Mouse (Mus musculus) intestine, embryonic 16.5 days (tissue): ENCODE data around the gene Arhgap35. TPM values are rescaled to one million over a fixed set of nuclear protein-coding genes. Genes with fewer than 3 reads are reported as not detected.
A peak's percentile ranks its signal among the peaks of the same experiment; 100 is the strongest.

Experiments used
- ATAC-seq: fragments of 200-750 bp; cut with Nextera tagmentation; 2 replicates; pipeline ENCODE4 v1.8.0; 2017; ENCODE audit warnings: moderate TSS enrichment, moderate library complexity
- H3K27ac ChIP-seq: fragments of 300-500 bp; sonication (generic); 2 replicates; pipeline ENCODE4 v1.5.1; 2014; ENCODE audit warnings: mild to moderate bottlenecking, low read length
- H3K27me3 ChIP-seq: fragments of 300-500 bp; sonication (generic); replicated peaks from 2 replicates; pipeline ENCODE4 v1.6.1; 2014; ENCODE audit warnings: low read length, control low read depth, mixed read lengths; ENCODE audit not compliant: control insufficient read depth, insufficient read depth
- H3K36me3 ChIP-seq: fragments of 300-500 bp; sonication (generic); 2 replicates; pipeline ENCODE4 v1.6.1; 2014; ENCODE audit warnings: low read length, control low read depth; ENCODE audit not compliant: control insufficient read depth, insufficient read depth
- H3K4me1 ChIP-seq: fragments of 300-500 bp; sonication (generic); 2 replicates; pipeline ENCODE4 v1.6.1; 2014; ENCODE audit warnings: low read length, control low read depth, mixed read lengths; ENCODE audit not compliant: control insufficient read depth, insufficient read depth
- H3K4me2 ChIP-seq: fragments of 300-500 bp; sonication (generic); 2 replicates; pipeline ENCODE4 v1.6.1; 2014; ENCODE audit warnings: low read depth, low read length, control low read depth
- H3K4me3 ChIP-seq: fragments of 300-500 bp; sonication (generic); 2 replicates; pipeline ENCODE4 v1.5.1; 2014; ENCODE audit warnings: mild to moderate bottlenecking, low read length
- H3K9ac ChIP-seq: fragments of 300-500 bp; sonication (generic); 2 replicates; pipeline ENCODE4 v1.6.1; 2014; ENCODE audit warnings: low read depth, low read length
- H3K9me3 ChIP-seq: fragments of 300-500 bp; sonication (generic); 2 replicates; pipeline ENCODE4 v1.6.1; 2016; ENCODE audit warnings: low read length, control low read depth; ENCODE audit not compliant: control insufficient read depth
- WGBS: fragments of 180-500 bp; shearing (Covaris S2); extraction: QIAGEN DNeasy Blood & Tissue Kit; methylation state at CpG from one replicate; pipeline ENCODE4 v1.1.7; 2014; 5-methylcytosine and 5-hydroxymethylcytosine counted together
- polyA plus RNA-seq: library from polyadenylated mRNA; unstranded; fragments of >200 nt; fragmentation: Nextera tagmentation; extraction: Ambion mirVana; gene quantifications from 2 replicates; pipeline ENCODE4 v1.2.1, GENCODE M21; 2015

Arhgap35 gene
- polyA plus RNA-seq, 1 experiment from 2014 or later: 7.3 TPM

DNA sequence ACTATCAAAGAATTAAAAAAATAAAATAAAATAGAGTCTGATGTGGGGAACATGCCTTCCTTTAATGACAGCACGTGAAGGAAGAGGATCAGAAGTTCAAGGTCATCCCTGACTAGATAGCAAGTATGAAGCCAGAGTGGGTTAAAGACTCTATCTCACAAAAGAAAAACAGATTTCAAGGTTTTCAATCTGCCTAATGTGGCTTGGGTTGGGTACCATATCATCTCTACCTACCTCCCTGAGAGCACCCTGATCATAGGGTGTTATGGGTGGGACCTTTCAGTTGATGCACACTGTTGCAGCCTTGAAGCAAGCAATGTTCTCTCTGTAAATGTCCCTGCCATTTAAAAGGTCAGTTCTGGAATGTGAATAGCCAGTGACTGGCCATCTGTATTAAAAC, 63.2 kb downstream of the Arhgap35 start:
- Histone ChIP-seq H3K27ac (no peak overlapping the region), H3K4me1 (peaks cover 3% of the 10 kb centered on the region; the same call in 1 of the 2 replicates), H3K4me3 (no peak overlapping the region), H3K9me3 (no peaks in the 10 kb centered on the region), H3K36me3 (no peaks in the 10 kb centered on the region), H3K9ac (no peak overlapping the region), H3K4me2 (no peak overlapping the region), H3K27me3 (no peaks in the 10 kb centered on the region)
- no peak for ATAC-seq
- WGBS: 66% methylated on average over 1 of the region's 1 CpGs

DNA sequence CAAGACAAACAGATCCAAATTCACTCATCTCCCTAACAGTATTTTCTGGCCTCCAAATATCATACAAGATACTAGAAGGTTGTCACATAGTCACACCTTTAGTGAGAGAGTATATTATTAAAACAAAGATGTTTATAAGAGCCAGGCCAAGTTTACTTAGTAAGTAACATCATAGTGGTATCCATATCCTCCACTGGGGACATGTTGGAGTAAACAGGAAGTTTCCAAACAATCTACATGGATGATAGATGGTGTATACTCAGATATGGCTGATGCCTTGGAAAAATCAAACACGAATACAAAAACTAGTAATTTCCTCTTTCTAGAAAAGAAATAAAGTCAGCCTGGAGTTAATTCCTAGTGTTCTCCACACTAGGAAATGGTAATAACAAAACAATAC, 65.5 kb downstream of the Arhgap35 start:
- no peaks in the 10 kb centered on the region for H3K4me1 ChIP-seq
- no peaks in the 10 kb centered on the region for H3K27me3 ChIP-seq
- no peak overlapping the region for H3K4me2 ChIP-seq
- H3K9ac ChIP-seq: no peak overlapping the region
- WGBS: 74% methylated on average over 1 of the region's 1 CpGs
- no peak overlapping the region for H3K27ac ChIP-seq
- no peaks in the 10 kb centered on the region for H3K9me3 ChIP-seq
- H3K4me3 ChIP-seq: no peak overlapping the region
- ATAC-seq: no peak
- H3K36me3 ChIP-seq: peaks cover 5% of the 10 kb centered on the region

GRCm38 (mm10) chr7:16544770-16545169, 70.0 kb downstream of the Arhgap35 start:
- no peak overlapping the region for H3K9ac ChIP-seq
- no peaks in the 10 kb centered on the region for H3K27me3 ChIP-seq
- no peaks in the 10 kb centered on the region for H3K9me3 ChIP-seq
- no peak for ATAC-seq
- no peak overlapping the region for H3K4me2 ChIP-seq
- H3K4me3 ChIP-seq: no peak overlapping the region
- no peak overlapping the region for H3K27ac ChIP-seq
- H3K36me3 ChIP-seq: peaks cover 5% of the 10 kb centered on the region
- 71% methylated on average over 8 of the region's 8 CpGs for WGBS
- H3K4me1 ChIP-seq: no peaks in the 10 kb centered on the region

DNA sequence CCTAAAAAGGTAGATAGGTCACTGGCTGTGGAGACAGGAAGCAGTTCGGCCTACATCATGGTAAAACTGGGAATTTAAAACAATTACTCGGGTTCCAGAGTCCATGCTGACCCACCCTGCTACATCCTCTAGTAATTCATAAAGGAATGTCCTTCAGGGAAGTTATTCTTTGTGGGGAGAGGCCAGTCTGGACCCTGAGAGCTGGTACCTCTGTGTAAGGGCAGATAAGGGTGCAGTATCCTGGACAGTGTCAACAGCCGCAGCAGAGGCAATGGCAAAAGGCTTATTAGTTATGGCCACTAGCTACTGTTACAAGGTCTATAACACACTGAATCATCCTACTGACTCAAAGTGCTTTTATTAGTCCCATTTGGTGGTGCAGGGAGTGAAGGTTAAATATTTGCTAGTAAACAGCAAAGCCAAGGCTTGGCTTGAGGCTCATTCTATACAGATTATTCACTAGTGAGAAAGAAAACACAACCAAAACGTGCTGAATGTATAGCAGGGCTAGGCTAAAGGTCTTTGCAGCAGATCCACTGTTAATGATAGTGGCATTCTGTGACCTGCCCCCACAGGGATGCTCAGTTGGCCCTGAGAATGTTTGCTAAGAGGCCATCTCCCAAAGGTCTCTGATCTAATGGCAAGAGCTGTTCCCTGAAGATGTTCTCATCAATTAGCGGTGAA, 77.4 kb downstream of the Arhgap35 start:
- peak; percentile 80 for ATAC-seq
- no peak overlapping the region for H3K27ac ChIP-seq

GRCm38 (mm10) chr7:16525995-16526394, 88.8 kb downstream of the Arhgap35 start:
- no peak overlapping the region for H3K27ac ChIP-seq

More for the DNA sequence above, 77.4 kb downstream of the Arhgap35 start:
- 72% methylated on average over 5 of the region's 5 CpGs for WGBS
- Histone ChIP-seq H3K9ac (no peak overlapping the region), H3K4me1 (no peaks in the 10 kb centered on the region), H3K4me2 (no peak overlapping the region), H3K4me3 (no peak overlapping the region), H3K9me3 (no peaks in the 10 kb centered on the region), H3K36me3 (peaks cover 5% of the 10 kb centered on the region; the same call in 1 of the 2 replicates), H3K27me3 (no peaks in the 10 kb centered on the region)

DNA sequence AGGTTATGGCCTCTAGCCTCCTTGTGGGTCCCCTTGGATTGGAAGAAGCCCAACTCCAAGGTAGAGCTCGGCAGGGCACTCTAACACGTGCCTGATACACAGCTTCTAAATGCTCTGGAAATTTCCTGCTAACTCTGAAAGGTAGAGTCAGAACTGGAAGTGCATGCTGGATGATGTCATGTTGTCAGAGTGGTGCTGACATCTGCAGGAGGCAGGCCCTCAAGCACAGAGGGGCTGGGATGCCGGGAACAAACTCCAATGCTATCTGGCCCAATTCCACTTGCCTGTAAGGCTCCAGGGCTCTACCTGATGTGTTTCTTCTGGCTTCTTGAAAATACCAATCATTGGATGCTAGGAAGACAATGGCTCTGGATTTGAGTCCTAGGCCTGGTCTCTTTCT, 89.3 kb downstream of the Arhgap35 start:
- Histone ChIP-seq H3K36me3 (no peaks in the 10 kb centered on the region), H3K27me3 (no peaks in the 10 kb centered on the region), H3K4me3 (no peak overlapping the region), H3K27ac (no peak overlapping the region), H3K9ac (no peak overlapping the region), H3K9me3 (no peaks in the 10 kb centered on the region), H3K4me1 (no peaks in the 10 kb centered on the region), H3K4me2 (no peak overlapping the region)
- 86% methylated on average over 3 of the region's 3 CpGs for WGBS
- ATAC-seq: no peak

More at GRCm38 (mm10) chr7:16525995-16526394, 88.8 kb downstream of the Arhgap35 start:
- WGBS: 84% methylated on average over 2 of the region's 2 CpGs
- Histone ChIP-seq H3K9me3 (no peaks in the 10 kb centered on the region), H3K4me3 (no peak overlapping the region), H3K4me2 (no peak overlapping the region), H3K36me3 (no peaks in the 10 kb centered on the region), H3K27me3 (no peaks in the 10 kb centered on the region), H3K4me1 (no peaks in the 10 kb centered on the region), H3K9ac (no peak overlapping the region)
- no peak for ATAC-seq

DNA sequence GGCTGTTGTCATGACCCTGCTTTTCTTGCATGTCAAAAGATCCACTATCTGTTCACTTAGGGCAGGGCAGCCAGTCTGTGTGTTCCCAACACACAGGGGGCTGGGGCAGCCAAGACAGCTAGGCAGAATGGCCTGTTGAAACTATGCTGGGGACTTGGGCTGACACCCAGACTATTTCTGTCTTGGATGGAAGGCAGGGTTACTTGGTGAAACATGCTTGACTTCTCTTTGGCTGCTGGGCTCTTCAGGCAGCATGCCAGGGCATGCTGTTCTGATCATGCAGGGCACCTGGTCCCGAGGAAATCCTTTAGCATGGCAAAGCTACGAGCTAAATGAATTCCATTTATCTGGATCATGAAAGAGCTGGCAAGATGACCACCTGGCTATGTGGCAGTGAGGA, 90.5 kb downstream of the Arhgap35 start:
- H3K9me3 ChIP-seq: no peaks in the 10 kb centered on the region
- H3K9ac ChIP-seq: no peak overlapping the region
- no peaks in the 10 kb centered on the region for H3K36me3 ChIP-seq
- WGBS: 85% methylated on average over 2 of the region's 2 CpGs
- ATAC-seq: no peak
- H3K4me2 ChIP-seq: no peak overlapping the region
- no peaks in the 10 kb centered on the region for H3K27me3 ChIP-seq
- H3K27ac ChIP-seq: no peak overlapping the region
- H3K4me3 ChIP-seq: no peak overlapping the region
- no peaks in the 10 kb centered on the region for H3K4me1 ChIP-seq

GRCm38 (mm10) chr7:16519310-16519709, 95.5 kb downstream of the Arhgap35 start:
- H3K36me3 ChIP-seq: no peaks in the 10 kb centered on the region
- no peak overlapping the region for H3K4me3 ChIP-seq
- ATAC-seq: no peak
- 87% methylated on average over 2 of the region's 2 CpGs for WGBS
- no peaks in the 10 kb centered on the region for H3K9me3 ChIP-seq
- H3K27ac ChIP-seq: no peak overlapping the region
- H3K27me3 ChIP-seq: no peaks in the 10 kb centered on the region
- no peak overlapping the region for H3K9ac ChIP-seq
- no peak overlapping the region for H3K4me2 ChIP-seq
- H3K4me1 ChIP-seq: no peaks in the 10 kb centered on the region

DNA sequence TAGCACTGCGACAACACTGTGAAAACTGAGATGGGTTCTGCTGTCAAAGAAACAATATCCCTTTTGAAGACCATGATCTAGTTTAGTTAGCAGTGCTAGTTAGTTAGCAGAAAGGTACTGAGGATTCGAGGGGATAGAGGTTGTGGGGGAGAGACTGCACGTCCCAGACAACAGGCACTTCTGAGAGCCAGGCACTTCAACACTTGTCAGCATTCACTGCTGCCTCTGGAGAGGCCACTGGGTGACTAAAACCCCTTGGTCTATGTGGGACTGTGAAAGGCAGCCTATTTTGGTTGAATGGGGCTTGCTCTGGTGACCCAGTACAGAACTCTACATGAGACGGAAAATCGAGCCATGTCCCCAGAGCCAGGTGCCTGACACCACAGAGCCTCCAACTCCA, 97.6 kb downstream of the Arhgap35 start:
- Histone ChIP-seq H3K4me1 (no peaks in the 10 kb centered on the region), H3K9ac (no peak overlapping the region), H3K4me3 (no peak overlapping the region), H3K27me3 (no peaks in the 10 kb centered on the region), H3K9me3 (no peaks in the 10 kb centered on the region), H3K36me3 (no peaks in the 10 kb centered on the region), H3K4me2 (no peak overlapping the region), H3K27ac (no peak overlapping the region)
- 97% methylated on average over 5 of the region's 5 CpGs for WGBS
- no peak for ATAC-seq

GRCm38 (mm10) chr7:16507284-16507683, 107.5 kb downstream of the Arhgap35 start:
- Histone ChIP-seq H3K4me2 (no peak overlapping the region), H3K4me1 (no peaks in the 10 kb centered on the region), H3K27me3 (no peaks in the 10 kb centered on the region), H3K9me3 (no peaks in the 10 kb centered on the region), H3K4me3 (no peak overlapping the region), H3K36me3 (peaks cover 2% of the 10 kb centered on the region; the same call in 1 of the 2 replicates), H3K27ac (no peak overlapping the region), H3K9ac (no peak overlapping the region)
- WGBS: 16% methylated on average over 3 of the region's 3 CpGs
- no peak for ATAC-seq
